Mouse (Mus musculus): ENCODE data around the gene Tbx4.

DNA sequence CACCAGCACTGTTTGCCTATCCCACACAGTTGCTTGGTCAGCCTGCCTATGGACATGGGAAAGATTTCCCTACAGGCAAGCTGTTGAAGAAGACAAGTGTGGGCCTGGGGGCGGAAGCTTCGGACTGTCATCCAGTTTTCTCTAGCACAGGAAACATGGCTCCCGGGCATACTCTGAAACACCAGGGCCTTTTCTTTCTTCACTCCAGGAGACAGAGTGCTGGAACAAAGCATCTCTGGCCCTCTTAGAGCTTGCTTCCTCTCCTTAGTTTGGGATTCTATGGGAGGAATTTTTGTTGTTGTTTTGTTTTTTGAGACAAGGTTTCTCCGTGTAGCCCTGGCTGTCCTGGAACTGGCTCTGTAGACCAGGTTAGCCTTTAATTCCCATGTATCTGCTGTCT, 1.7 kb upstream of the Tbx4 start:
- TF ChIP-seq CTCF (IDR thresholded peaks at IDR 0.05; ENCODE audit: insufficient read depth, low read length) (no peak), POLR2A (IDR thresholded peaks at IDR 0.05; ENCODE audit: borderline replicate concordance, extremely low read depth, low read depth, low read length) (no peak)
